Mouse (Mus musculus) embryonic facial prominence, embryonic 10.5 days (tissue): ENCODE results near the gene Wdr5b. TPM values are rescaled to one million over a fixed set of nuclear protein-coding genes. Genes with fewer than 3 reads are reported as not detected.
A peak's percentile ranks its signal among the peaks of the same experiment; 100 is the strongest.

Experiments used
- DNase-seq: peaks from one replicate; pipeline ENCODE4 v3.0.0-alpha.2; 2017; ENCODE audit warnings: low spot score
- H3K27ac ChIP-seq: fragments of 300-500 bp; sonication (generic); replicated peaks from 2 replicates; pipeline ENCODE4 v1.5.1; 2016; ENCODE audit warnings: mild to moderate bottlenecking
- H3K27me3 ChIP-seq: fragments of 300-500 bp; sonication (generic); replicated peaks from 2 replicates; pipeline ENCODE4 v1.6.1; 2016; ENCODE audit warnings: low read depth, mild to moderate bottlenecking; ENCODE audit not compliant: poor library complexity, severe bottlenecking
- H3K36me3 ChIP-seq: fragments of 300-500 bp; sonication (generic); replicated peaks from 2 replicates; pipeline ENCODE4 v1.6.1; 2016; ENCODE audit warnings: mild to moderate bottlenecking, moderate library complexity
- H3K4me1 ChIP-seq: fragments of 300-500 bp; sonication (generic); 2 replicates; pipeline ENCODE4 v1.6.1; 2016
- H3K4me3 ChIP-seq: fragments of 300-500 bp; sonication (generic); 2 replicates; pipeline ENCODE4 v1.5.1; 2016; ENCODE audit warnings: mild to moderate bottlenecking, moderate library complexity
- H3K9me3 ChIP-seq: fragments of 300-500 bp; sonication (generic); 2 replicates; pipeline ENCODE4 v1.6.1; 2016; ENCODE audit warnings: mild to moderate bottlenecking
- WGBS: fragments of 180-500 bp; shearing (Covaris S2); methylation state at CpG from one replicate; pipeline ENCODE4 v1.1.7; 2016; 5-methylcytosine and 5-hydroxymethylcytosine counted together
- polyA plus RNA-seq: library from polyadenylated mRNA; unstranded; fragments of >200 nt; fragmentation: Nextera tagmentation; extraction: Ambion mirVana; gene quantifications from 2 replicates; pipeline ENCODE4 v1.2.1, GENCODE M21; 2016

The Wdr5b gene
- polyA plus RNA-seq, 1 experiment from 2014 or later: 7.8 TPM

GRCm38 (mm10) chr16:36072410-36073011, 31.5 kb downstream of the Wdr5b start:
- H3K4me1 ChIP-seq: peaks cover 30% of the 10 kb centered on the region
- H3K36me3 ChIP-seq: peaks cover 18% of the 10 kb centered on the region
- H3K9me3 ChIP-seq: no peaks in the 10 kb centered on the region
- peak overlapping the region; percentile 98 for H3K27ac ChIP-seq
- DNase-seq: no peak
- no peaks in the 10 kb centered on the region for H3K27me3 ChIP-seq
- WGBS: 33% methylated on average over 8 of the region's 8 CpGs
- peak overlapping the region; percentile 83 for H3K4me3 ChIP-seq

DNA sequence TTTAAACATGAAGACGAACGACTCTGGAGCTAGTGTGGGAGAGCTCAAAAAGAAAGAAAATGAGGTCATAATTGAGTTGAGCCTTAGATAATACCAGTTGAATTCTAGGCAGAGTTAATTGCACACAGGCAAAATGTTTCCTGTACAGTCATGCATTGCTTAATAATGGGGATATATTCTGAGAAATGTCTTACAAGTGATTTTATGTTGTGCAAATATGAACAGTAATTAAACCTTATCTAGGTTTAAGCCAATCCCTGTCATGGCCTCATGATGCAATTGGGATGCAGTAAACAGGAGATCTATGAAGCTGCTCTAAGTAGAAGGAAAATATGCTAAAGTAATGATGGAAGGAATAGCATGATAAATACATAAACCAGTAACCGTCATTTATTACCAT, 33.8 kb downstream of the Wdr5b start:
- H3K4me1 ChIP-seq: peaks cover 10% of the 10 kb centered on the region
- 93% methylated on average over 3 of the region's 3 CpGs for WGBS
- no peak overlapping the region for H3K4me3 ChIP-seq
- H3K9me3 ChIP-seq: no peaks in the 10 kb centered on the region
- no peak for DNase-seq
- peaks cover 8% of the 10 kb centered on the region for H3K36me3 ChIP-seq
- H3K27me3 ChIP-seq: no peaks in the 10 kb centered on the region
- H3K27ac ChIP-seq: no peak overlapping the region

DNA sequence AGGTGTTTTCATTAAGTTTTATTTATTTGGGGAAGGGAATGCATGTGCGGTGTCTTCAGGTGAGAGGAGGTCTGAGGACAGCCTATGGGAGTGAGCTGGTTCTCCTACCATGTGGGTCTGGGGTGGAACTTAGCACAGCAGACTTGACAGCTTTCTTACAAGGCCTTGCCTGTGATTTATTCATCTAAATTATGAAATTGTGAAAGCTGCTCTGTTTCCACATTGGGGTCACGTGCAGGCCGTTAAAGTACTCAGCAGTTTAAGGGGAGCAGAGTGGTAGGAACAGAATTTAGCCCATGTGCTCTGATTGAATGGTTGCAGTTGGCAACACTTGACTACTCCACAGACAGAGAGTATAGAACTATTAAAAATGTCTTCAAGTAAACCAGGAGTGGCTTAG, 38.9 kb downstream of the Wdr5b start:
- no peak for DNase-seq
- Histone ChIP-seq H3K27ac (no peak overlapping the region), H3K9me3 (no peaks in the 10 kb centered on the region), H3K4me3 (no peak overlapping the region), H3K36me3 (peaks cover 36% of the 10 kb centered on the region), H3K4me1 (no peaks in the 10 kb centered on the region), H3K27me3 (no peaks in the 10 kb centered on the region)
- 97% methylated on average over 3 of the region's 3 CpGs for WGBS

DNA sequence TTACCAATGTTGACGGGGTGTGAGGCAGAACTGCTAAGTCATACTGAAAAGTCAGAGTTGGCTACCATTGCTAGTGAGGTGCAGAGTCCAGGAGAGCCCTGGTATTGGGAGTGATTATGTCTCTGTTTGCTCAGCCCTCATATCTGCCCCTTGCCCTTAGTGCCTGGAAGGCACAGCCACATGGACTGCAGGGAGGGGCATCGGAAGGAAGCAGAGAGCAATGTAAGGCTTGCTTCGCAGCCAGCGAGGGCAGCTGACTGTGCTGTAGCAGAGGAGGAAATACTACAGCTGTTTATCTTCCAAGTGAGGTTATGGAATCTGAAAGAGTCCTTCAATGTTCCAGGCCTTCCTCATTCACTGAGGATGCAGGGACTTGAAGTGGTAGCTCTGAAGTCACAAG, 46.9 kb downstream of the Wdr5b start:
- 87% methylated on average over 4 of the region's 4 CpGs for WGBS
- H3K36me3 ChIP-seq: peaks cover 96% of the 10 kb centered on the region

GRCm38 (mm10) chr16:36089065-36089464, 48.1 kb downstream of the Wdr5b start:
- peaks cover 84% of the 10 kb centered on the region for H3K36me3 ChIP-seq
- no peaks in the 10 kb centered on the region for H3K27me3 ChIP-seq
- H3K27ac ChIP-seq: no peak overlapping the region
- no peaks in the 10 kb centered on the region for H3K9me3 ChIP-seq
- H3K4me1 ChIP-seq: no peaks in the 10 kb centered on the region
- no peak for DNase-seq
- WGBS: 88% methylated on average over 7 of the region's 7 CpGs
- no peak overlapping the region for H3K4me3 ChIP-seq

More for the DNA sequence above, 46.9 kb downstream of the Wdr5b start:
- Histone ChIP-seq H3K27me3 (no peaks in the 10 kb centered on the region), H3K27ac (no peak overlapping the region), H3K4me1 (no peaks in the 10 kb centered on the region), H3K4me3 (no peak overlapping the region), H3K9me3 (no peaks in the 10 kb centered on the region)
- no peak for DNase-seq

GRCm38 (mm10) chr16:36089850-36090616, 49.0 kb downstream of the Wdr5b start:
- Histone ChIP-seq H3K27me3 (no peaks in the 10 kb centered on the region), H3K9me3 (no peaks in the 10 kb centered on the region), H3K4me3 (no peak overlapping the region), H3K4me1 (no peaks in the 10 kb centered on the region), H3K36me3 (peaks cover 74% of the 10 kb centered on the region), H3K27ac (no peak overlapping the region)
- 85% methylated on average over 8 of the region's 8 CpGs for WGBS
- no peak for DNase-seq

- H3K27me3 ChIP-seq: no peaks in the 10 kb centered on the region
- H3K4me3 ChIP-seq: no peak overlapping the region
- no peaks in the 10 kb centered on the region for H3K9me3 ChIP-seq
- H3K4me1 ChIP-seq: no peaks in the 10 kb centered on the region
- DNase-seq: no peak
- peaks cover 65% of the 10 kb centered on the region for H3K36me3 ChIP-seq
- H3K27ac ChIP-seq: no peak overlapping the region
- 92% methylated on average over 11 of the region's 11 CpGs for WGBS
These were observed 50.0 kb downstream of the Wdr5b start for GRCm38 (mm10) chr16:36090785-36091509.

Other genes with a start within 250 kb of the Wdr5b start
- gene Parp14, start 169.6 kb upstream of the Wdr5b start, polyA plus RNA-seq: 0.26 and 0.43 TPM in 2 replicates
- gene Parp9, start 102.7 kb upstream of the Wdr5b start, polyA plus RNA-seq: 2.1 and 2.5 TPM in 2 replicates
- gene Dtx3l, start 102.0 kb upstream of the Wdr5b start, polyA plus RNA-seq: 2.3 and 2.8 TPM in 2 replicates
- gene Kpna1, start 62.4 kb upstream of the Wdr5b start, polyA plus RNA-seq: 66.8 and 69.4 TPM in 2 replicates
- 351 and 357 TPM in 2 replicates for gene Fam162a, start 30.4 kb downstream of the Wdr5b start, polyA plus RNA-seq
- gene Ccdc58, start 30.5 kb downstream of the Wdr5b start, polyA plus RNA-seq: 92.9 and 106 TPM in 2 replicates
- 0.06 and 0.09 TPM in 2 replicates for gene Csta1, start 90.1 kb downstream of the Wdr5b start, polyA plus RNA-seq
- gene Stfa2l1, start 115.6 kb downstream of the Wdr5b start, polyA plus RNA-seq: not detected in 2 replicates
- gene Gm5483, start 143.0 kb downstream of the Wdr5b start, polyA plus RNA-seq: not detected in 2 replicates
- gene Gm5416, start 169.2 kb downstream of the Wdr5b start, polyA plus RNA-seq: not detected in 2 replicates
- gene 2010005H15Rik, start 180.3 kb downstream of the Wdr5b start, polyA plus RNA-seq: not detected in 2 replicates
- gene Stfa1, start 235.8 kb downstream of the Wdr5b start, polyA plus RNA-seq: 0.34 and 0.47 TPM in 2 replicates